Mouse (Mus musculus): ENCODE measurements around the gene Tent5c.

DNA sequence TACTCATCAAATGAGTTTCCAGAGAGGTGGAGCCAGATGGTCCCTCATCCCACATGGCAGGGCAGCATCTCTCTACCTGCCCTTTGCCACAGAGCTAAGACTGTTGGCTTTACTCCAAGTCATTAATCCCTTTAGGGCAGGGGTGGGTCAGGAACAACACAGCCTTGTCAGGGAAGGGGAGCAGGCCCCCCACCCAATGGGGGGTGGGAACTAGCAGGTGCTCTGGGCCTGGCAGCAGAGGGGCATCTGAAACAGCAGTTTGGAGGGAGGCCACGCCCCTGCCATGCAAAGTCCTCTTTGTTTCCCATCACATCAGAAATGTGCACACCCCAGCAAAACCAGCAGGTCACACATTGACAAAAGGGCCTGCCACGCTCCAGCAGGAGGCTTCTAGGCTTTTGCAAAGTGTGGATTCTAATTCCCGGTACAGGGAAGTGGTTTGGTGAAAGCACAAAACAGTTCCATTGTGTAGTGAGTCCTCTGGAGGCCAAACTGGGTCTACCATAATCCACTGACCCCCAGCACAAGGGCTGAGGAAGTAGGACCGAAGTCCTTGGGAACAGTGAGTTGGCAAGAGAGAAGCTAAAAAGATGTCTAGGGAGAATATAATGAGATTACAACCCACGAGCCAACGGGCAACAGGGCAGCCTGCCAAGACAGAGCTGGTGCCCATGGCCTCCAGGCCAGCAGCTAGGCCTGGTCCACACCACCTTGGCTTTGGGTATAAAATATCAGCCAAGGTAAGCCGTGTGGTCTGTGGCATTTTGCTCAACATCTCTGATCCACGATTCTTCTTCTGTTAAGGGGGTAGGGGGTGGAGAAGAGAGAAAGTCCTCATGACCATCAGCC lies 26.7 kb downstream of the Tent5c start:
- TF ChIP-seq CTCF (IDR thresholded peaks at IDR 0.05; ENCODE audit: low read depth), result no peak
- no peak for TF ChIP-seq EP300 (IDR thresholded peaks at IDR 0.05; ENCODE audit: low read depth)

Measured in liver, embryonic 14.5 days (tissue).